Mouse (Mus musculus) gastrocnemius, postnatal 14 days (tissue): ENCODE results near the gene Fam90a1a. TPM values are rescaled to one million over a fixed set of nuclear protein-coding genes. Genes with fewer than 3 reads are reported as not detected.
"Not testable (repeated sequence)": the region's sequence is repeated elsewhere in the genome, so short reads cannot be mapped to it uniquely, and the experiment has no call there.

ENCODE experiments used
- DNase-seq: peaks from one replicate; pipeline ENCODE4 v3.0.0; 2021; ENCODE audit warnings: mixed read lengths
- intact Hi-C: fragments of 180-260 bp; cut with DNase I; formaldehyde crosslinking; loops from one replicate; pipeline ENCODE4 v1.15.1; 2025; ENCODE audit warnings: low total_unique reads
- long read RNA-seq, 2 experiments: library from polyadenylated mRNA; stranded (forward); transcript quantifications; one replicate each; pipeline ENCODE4 v2.0.0; 2021
- total RNA-seq, 2 experiments: library from RNA; stranded (reverse); gene quantifications; 2 replicates each; pipeline ENCODE4 v1.2.3; 2021

Gene Fam90a1a
- total RNA-seq: not detected
- long read RNA-seq, experiment 1: 0 reads
- long read RNA-seq, experiment 2: 0 reads

- intact Hi-C loops: no loop called here
- no peak for DNase-seq
These were observed at the start of gene Fam90a1a for GRCm38 (mm10) chr8:21958414-21958813. TSS of gene Fam90a1a (plus strand) at chr8:21958714.

- intact Hi-C loops: no loop called here
- no peak for DNase-seq
These were observed 46.6 kb upstream of the Fam90a1a start for GRCm38 (mm10) chr8:21911931-21912330.

GRCm38 (mm10) chr8:21912554-21912953, 46.0 kb upstream of the Fam90a1a start:
- DNase-seq: no peak
- intact Hi-C loops: no loop called here

GRCm38 (mm10) chr8:21915625-21916024, 42.9 kb upstream of the Fam90a1a start:
- no peak for DNase-seq
- intact Hi-C loops: no loop called here

- DNase-seq, intact Hi-C loops: not testable (repeated sequence)
These were observed 27.8 kb upstream of the Fam90a1a start for GRCm38 (mm10) chr8:21930754-21931153.

GRCm38 (mm10) chr8:21932610-21933009, 25.9 kb upstream of the Fam90a1a start, which contains the start of gene Defb15:
TSS of gene Defb15 (minus strand) at chr8:21932710.
- intact Hi-C loops: no loop called here

GRCm38 (mm10) chr8:21938052-21938451, 20.5 kb upstream of the Fam90a1a start, which contains the start of gene Defb35:
TSS of gene Defb35 (plus strand) at chr8:21938352.
- intact Hi-C loops, DNase-seq: not testable (repeated sequence)

More at GRCm38 (mm10) chr8:21932610-21933009, 25.9 kb upstream of the Fam90a1a start, which contains the start of gene Defb15:
- no peak for DNase-seq

GRCm38 (mm10) chr8:21946462-21946861, 12.1 kb upstream of the Fam90a1a start, which contains the start of gene Defb13:
TSS of gene Defb13 (plus strand) at chr8:21946762.
- DNase-seq: no peak
- intact Hi-C loops: no loop called here

- no peak for DNase-seq
These were observed 11.1 kb upstream of the Fam90a1a start for GRCm38 (mm10) chr8:21947311-21948017.

GRCm38 (mm10) chr8:21955321-21955720, 3.2 kb upstream of the Fam90a1a start:
- intact Hi-C loops: no loop called here
- DNase-seq: peak; percentile 9

More at GRCm38 (mm10) chr8:21947311-21948017, 11.1 kb upstream of the Fam90a1a start:
- intact Hi-C loops: no loop called here

- intact Hi-C loops: no loop called here
These were observed 2.2 kb upstream of the Fam90a1a start for GRCm38 (mm10) chr8:21956336-21956735.

GRCm38 (mm10) chr8:21966646-21967045, 8.1 kb downstream of the Fam90a1a start:
- intact Hi-C loops: no loop called here
- no peak for DNase-seq

More at GRCm38 (mm10) chr8:21956336-21956735, 2.2 kb upstream of the Fam90a1a start:
- DNase-seq: no peak

- no peak for DNase-seq
- intact Hi-C loops: no loop called here
These were observed 11.0 kb downstream of the Fam90a1a start, which contains the start of gene Ccdc70 for GRCm38 (mm10) chr8:21969475-21969874. TSS of gene Ccdc70 (plus strand) at chr8:21969775.

- intact Hi-C loops: no loop called here
- DNase-seq: no peak
These were observed 19.7 kb downstream of the Fam90a1a start for GRCm38 (mm10) chr8:21978193-21978592.

GRCm38 (mm10) chr8:21981664-21982337, 23.3 kb downstream of the Fam90a1a start:
- DNase-seq: no peak
- intact Hi-C loops: no loop called here

GRCm38 (mm10) chr8:21992184-21992583, 33.7 kb downstream of the Fam90a1a start:
- DNase-seq: peak; percentile 19
- intact Hi-C loops: loop anchor here (10.0 kb wide), 1 partner anchor 53 kb away; no protein-coding TSS in a partner anchor

GRCm38 (mm10) chr8:21995181-21995580, 36.7 kb downstream of the Fam90a1a start:
- intact Hi-C loops: loop anchor here (10.0 kb wide), 1 partner anchor 50 kb away; no protein-coding TSS in a partner anchor
- no peak for DNase-seq

- intact Hi-C loops: no loop called here
- no peak for DNase-seq
These were observed 46.4 kb downstream of the Fam90a1a start for GRCm38 (mm10) chr8:22004750-22005522.

GRCm38 (mm10) chr8:22006423-22006822, 47.9 kb downstream of the Fam90a1a start:
- intact Hi-C loops: no loop called here

More at GRCm38 (mm10) chr8:22006423-22006822, 47.9 kb downstream of the Fam90a1a start:
- no peak for DNase-seq
